Mouse (Mus musculus) bone marrow, adult 2 months (tissue): Measurements from ENCODE around the gene Sec16a.

Source experiments
- CTCF ChIP-seq: fragments of 200-500 bp; IDR thresholded peaks from 2 replicates; pipeline ENCODE4 v1.5.1; 2011; ENCODE audit warnings: low read length, control low read depth; ENCODE audit not compliant: control insufficient read depth, insufficient read depth
- POLR2A ChIP-seq: fragments of 200-500 bp; IDR thresholded peaks from 2 replicates; pipeline ENCODE4 v1.6.1; 2011; ENCODE audit warnings: low read depth, mild to moderate bottlenecking, control low read depth, low read length, borderline replicate concordance; ENCODE audit not compliant: control insufficient read depth

GRCm38 (mm10) chr2:26478685-26479205, 33.7 kb upstream of the Sec16a start:
- TF ChIP-seq POLR2A (no peak), CTCF (no peak)
